Mouse (Mus musculus) liver, embryonic 16.5 days (tissue): ENCODE measurements at regions not wholly inside any gene's neighbourhood (a gene's known extent, or its start where the extent isn't known, plus 50 kb on each side); places are given as distances from the start of the nearest gene placed in this dataset.

Experiments used
- ATAC-seq: fragments of 200-750 bp; cut with Nextera tagmentation; 2 replicates; pipeline ENCODE4 v1.8.0; 2017; ENCODE audit warnings: low read depth, mild to moderate bottlenecking, moderate number of reproducible peaks, moderate library complexity
- H3K27ac ChIP-seq: fragments of 300-500 bp; sonication (generic); 2 replicates; pipeline ENCODE4 v1.5.1; 2014; ENCODE audit warnings: mild to moderate bottlenecking, low read length
- H3K27me3 ChIP-seq: fragments of 300-500 bp; sonication (generic); 2 replicates; pipeline ENCODE4 v1.6.1; 2014; ENCODE audit warnings: low read depth, low read length, mixed read lengths; ENCODE audit not compliant: control insufficient read depth, insufficient read depth
- H3K36me3 ChIP-seq: fragments of 300-500 bp; sonication (generic); 2 replicates; pipeline ENCODE4 v1.6.1; 2014; ENCODE audit warnings: mild to moderate bottlenecking; ENCODE audit not compliant: control insufficient read depth, insufficient read depth
- H3K4me1 ChIP-seq: fragments of 300-500 bp; sonication (generic); 2 replicates; pipeline ENCODE4 v1.6.1; 2014; ENCODE audit warnings: low read depth, low read length, mixed read lengths; ENCODE audit not compliant: control insufficient read depth
- H3K4me2 ChIP-seq: fragments of 300-500 bp; sonication (generic); 2 replicates; pipeline ENCODE4 v1.6.1; 2014; ENCODE audit warnings: low read depth, low read length, mixed read lengths
- H3K4me3 ChIP-seq: fragments of 300-500 bp; sonication (generic); 2 replicates; pipeline ENCODE4 v1.5.1; 2014; ENCODE audit warnings: low read depth, mild to moderate bottlenecking, low read length
- H3K9ac ChIP-seq: fragments of 300-500 bp; sonication (generic); 2 replicates; pipeline ENCODE4 v1.6.1; 2014; ENCODE audit warnings: low read depth, low read length
- H3K9me3 ChIP-seq: fragments of 300-500 bp; sonication (generic); replicated peaks from 2 replicates; pipeline ENCODE4 v1.6.1; 2016; ENCODE audit warnings: low read length; ENCODE audit not compliant: control insufficient read depth
- WGBS: fragments of 180-500 bp; shearing (Covaris S2); extraction: QIAGEN DNeasy Blood & Tissue Kit; methylation state at CpG from one replicate; pipeline ENCODE4 v1.1.7; 2014; ENCODE audit not compliant: insufficient replicate concordance; 5-methylcytosine and 5-hydroxymethylcytosine counted together

GRCm38 (mm10) chrX:167103501-167104246 is 105.4 kb downstream of the Tmsb4x start:
- H3K4me1 ChIP-seq: no peaks in the 10 kb centered on the region
- peaks cover 5% of the 10 kb centered on the region; the same call in 1 of the 2 replicates for H3K27me3 ChIP-seq
- H3K4me2 ChIP-seq: no peak overlapping the region
- H3K9me3 ChIP-seq: no peaks in the 10 kb centered on the region
- no peak overlapping the region for H3K9ac ChIP-seq
- H3K36me3 ChIP-seq: no peaks in the 10 kb centered on the region
- H3K27ac ChIP-seq: peak overlapping the region; percentile 48
- no peak overlapping the region for H3K4me3 ChIP-seq
- no peak for ATAC-seq
- WGBS: 36% methylated on average over 12 of the region's 12 CpGs

GRCm38 (mm10) chrX:167101929-167102328 is 107.2 kb downstream of the Tmsb4x start:
- no peaks in the 10 kb centered on the region for H3K9me3 ChIP-seq
- peak; percentile 54; the same call in 1 of the 2 replicates for ATAC-seq
- WGBS: 33% methylated on average over 2 of the region's 2 CpGs
- H3K4me2 ChIP-seq: no peak overlapping the region
- H3K27ac ChIP-seq: no peak overlapping the region
- H3K9ac ChIP-seq: no peak overlapping the region
- no peak overlapping the region for H3K4me3 ChIP-seq
- no peaks in the 10 kb centered on the region for H3K36me3 ChIP-seq
- no peaks in the 10 kb centered on the region for H3K4me1 ChIP-seq
- H3K27me3 ChIP-seq: peaks cover 5% of the 10 kb centered on the region; the same call in 1 of the 2 replicates

GRCm38 (mm10) chrX:167099411-167099810 is 109.7 kb downstream of the Tmsb4x start:
- ATAC-seq: no peak
- no peak overlapping the region for H3K9ac ChIP-seq
- no peaks in the 10 kb centered on the region for H3K27me3 ChIP-seq
- H3K4me1 ChIP-seq: no peaks in the 10 kb centered on the region
- H3K4me2 ChIP-seq: no peak overlapping the region
- 39% methylated on average over 6 of the region's 6 CpGs for WGBS
- no peaks in the 10 kb centered on the region for H3K36me3 ChIP-seq
- no peak overlapping the region for H3K4me3 ChIP-seq
- H3K9me3 ChIP-seq: no peaks in the 10 kb centered on the region
- H3K27ac ChIP-seq: no peak overlapping the region

GRCm38 (mm10) chrX:167098914-167099313 is 110.2 kb downstream of the Tmsb4x start:
- Histone ChIP-seq H3K4me1 (no peaks in the 10 kb centered on the region), H3K27me3 (no peaks in the 10 kb centered on the region), H3K9me3 (no peaks in the 10 kb centered on the region), H3K27ac (no peak overlapping the region), H3K9ac (no peak overlapping the region), H3K4me2 (no peak overlapping the region), H3K36me3 (no peaks in the 10 kb centered on the region), H3K4me3 (no peak overlapping the region)
- no peak for ATAC-seq
- 61% methylated on average over 3 of the region's 3 CpGs for WGBS

- ATAC-seq: peak; percentile 45; the same call in 1 of the 2 replicates
- Histone ChIP-seq H3K27me3 (no peaks in the 10 kb centered on the region), H3K27ac (no peak overlapping the region), H3K4me3 (no peak overlapping the region), H3K9me3 (no peaks in the 10 kb centered on the region), H3K4me1 (no peaks in the 10 kb centered on the region), H3K9ac (no peak overlapping the region), H3K36me3 (no peaks in the 10 kb centered on the region), H3K4me2 (no peak overlapping the region)
- 38% methylated on average over 1 of the region's 1 CpGs for WGBS
These were observed 117.3 kb downstream of the Tmsb4x start for GRCm38 (mm10) chrX:167091841-167092240.

GRCm38 (mm10) chrX:167088930-167089329 is 120.2 kb downstream of the Tmsb4x start:
- Histone ChIP-seq H3K4me1 (no peaks in the 10 kb centered on the region), H3K27ac (no peak overlapping the region), H3K4me3 (no peak overlapping the region), H3K4me2 (no peak overlapping the region), H3K9ac (no peak overlapping the region), H3K9me3 (no peaks in the 10 kb centered on the region), H3K36me3 (no peaks in the 10 kb centered on the region), H3K27me3 (no peaks in the 10 kb centered on the region)
- WGBS: 31% methylated on average over 3 of the region's 3 CpGs
- ATAC-seq: no peak

- Histone ChIP-seq H3K4me2 (no peak overlapping the region), H3K4me1 (no peaks in the 10 kb centered on the region), H3K27ac (no peak overlapping the region), H3K36me3 (no peaks in the 10 kb centered on the region), H3K9ac (no peak overlapping the region), H3K27me3 (no peaks in the 10 kb centered on the region), H3K9me3 (no peaks in the 10 kb centered on the region), H3K4me3 (no peak overlapping the region)
- 27% methylated on average over 2 of the region's 2 CpGs for WGBS
- ATAC-seq: no peak
These were observed 120.7 kb downstream of the Tmsb4x start for GRCm38 (mm10) chrX:167088438-167088837.

- Histone ChIP-seq H3K4me1 (no peaks in the 10 kb centered on the region), H3K27ac (no peak overlapping the region), H3K9ac (no peak overlapping the region), H3K36me3 (no peaks in the 10 kb centered on the region), H3K9me3 (no peaks in the 10 kb centered on the region), H3K4me2 (no peak overlapping the region), H3K4me3 (no peak overlapping the region), H3K27me3 (no peaks in the 10 kb centered on the region)
- 45% methylated on average over 3 of the region's 3 CpGs for WGBS
- no peak for ATAC-seq
These were observed 128.3 kb downstream of the Tmsb4x start for GRCm38 (mm10) chrX:167080821-167081220.

GRCm38 (mm10) chrX:167069075-167069474 is 140.0 kb downstream of the Tmsb4x start:
- Histone ChIP-seq H3K27ac (no peak overlapping the region), H3K9me3 (no peaks in the 10 kb centered on the region), H3K4me3 (no peak overlapping the region), H3K9ac (no peak overlapping the region), H3K27me3 (no peaks in the 10 kb centered on the region), H3K36me3 (no peaks in the 10 kb centered on the region), H3K4me1 (no peaks in the 10 kb centered on the region), H3K4me2 (no peak overlapping the region)
- no peak for ATAC-seq
- WGBS: 52% methylated on average over 2 of the region's 2 CpGs
